Mouse (Mus musculus): ENCODE measurements at regions not wholly inside any gene's neighbourhood (a gene's known extent, or its start where the extent isn't known, plus 50 kb on each side); places are given as distances from the start of the nearest gene placed in this dataset.

DNA sequence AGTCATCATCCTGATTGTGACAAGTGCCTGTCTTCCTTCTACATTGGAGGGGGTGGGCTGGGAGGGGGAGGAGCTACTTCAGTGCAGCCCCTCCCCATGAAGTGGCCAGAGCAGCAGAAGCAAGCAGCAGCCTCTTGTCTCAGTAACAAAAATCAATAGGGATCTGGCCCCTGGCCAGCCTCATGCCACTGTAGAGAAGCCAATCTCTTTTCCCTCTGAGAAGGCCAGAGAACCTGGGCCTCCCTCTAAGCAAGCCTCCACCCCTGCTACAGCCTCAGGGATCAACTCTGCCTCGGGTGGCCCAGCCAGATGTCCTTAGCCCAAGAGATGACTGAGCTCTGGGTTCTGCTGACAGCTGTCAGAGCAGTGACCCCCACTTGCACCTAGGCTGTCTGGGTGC is 159.9 kb upstream of the Rybp start:
- TF ChIP-seq CTCF (IDR thresholded peaks at IDR 0.05; ENCODE audit: low read depth) = no peak
- no peak for TF ChIP-seq EP300 (optimal IDR thresholded peaks at IDR 0.05)
